Mouse (Mus musculus) heart, postnatal 36 days (tissue): ENCODE data around the gene Nuf2. TPM values are rescaled to one million over a fixed set of nuclear protein-coding genes. Genes with fewer than 3 reads are reported as not detected.
"Not testable (repeated sequence)": the region's sequence is repeated elsewhere in the genome, so short reads cannot be mapped to it uniquely, and the experiment has no call there.

Source experiments
- DNase-seq, 2 experiments: peaks; one replicate each; pipeline ENCODE4 v3.0.0; 2021 to 2022
- intact Hi-C: fragments of 180-260 bp; cut with DNase I; formaldehyde crosslinking; loops from one replicate; pipeline ENCODE4 v1.15.1; 2025
- total RNA-seq, 2 experiments: library from RNA; stranded (reverse); gene quantifications; 2 replicates each; pipeline ENCODE4 v1.2.3; 2021

Nuf2 gene
- total RNA-seq, result under 1 TPM; 0.78 to 0.87 TPM

GRCm38 (mm10) chr1:169530876-169531701 lies at the start of gene Nuf2:
TSS of gene Nuf2 (minus strand) at chr1:169531464.
- peak; percentile 99 for DNase-seq
- intact Hi-C loops, result loop anchor here (5.0 kb wide), 3 partner anchors 126 to 1336 kb away; partner anchors contain the start of genes Atf6 and Rgs5

- intact Hi-C loops, result no loop called here
- no peak for DNase-seq
These were observed 48.3 kb upstream of the Nuf2 start for GRCm38 (mm10) chr1:169579572-169579971.

- intact Hi-C loops, result no loop called here
- DNase-seq, result no peak
These were observed 42.9 kb upstream of the Nuf2 start for GRCm38 (mm10) chr1:169574136-169574535.

GRCm38 (mm10) chr1:169555621-169556020 lies 24.4 kb upstream of the Nuf2 start:
- intact Hi-C loops, result no loop called here
- no peak for DNase-seq

GRCm38 (mm10) chr1:169555019-169555418 lies 23.8 kb upstream of the Nuf2 start:
- intact Hi-C loops, result no loop called here
- DNase-seq, result no peak

GRCm38 (mm10) chr1:169553446-169553845 lies 22.2 kb upstream of the Nuf2 start:
- DNase-seq, result peak in 1 of 2 experiments; percentile 5
- intact Hi-C loops, result no loop called here

- DNase-seq, result no peak
- intact Hi-C loops, result no loop called here
These were observed 9.2 kb upstream of the Nuf2 start for GRCm38 (mm10) chr1:169540415-169540814.

GRCm38 (mm10) chr1:169531702-169532535 lies 655 bp upstream of the Nuf2 start:
- intact Hi-C loops, result loop anchor here (1.0 to 5.0 kb wide), 5 partner anchors 125 to 1335 kb away; partner anchors contain the start of genes Atf6 and Rgs5
- peak; percentile 56 to 70 for DNase-seq

GRCm38 (mm10) chr1:169529996-169530518 lies 1.2 kb downstream of the Nuf2 start:
- DNase-seq, result no peak

GRCm38 (mm10) chr1:169526006-169526680 lies 5.1 kb downstream of the Nuf2 start:
- intact Hi-C loops, result loop anchor here (5.0 kb wide), 1 partner anchor 611 kb away; no protein-coding TSS in a partner anchor
- no peak for DNase-seq

More at GRCm38 (mm10) chr1:169529996-169530518, 1.2 kb downstream of the Nuf2 start:
- intact Hi-C loops, result loop anchor here (5.0 kb wide), 4 partner anchors 127 to 1337 kb away; partner anchors contain the start of genes Atf6 and Rgs5

GRCm38 (mm10) chr1:169519337-169519736 lies 11.9 kb downstream of the Nuf2 start:
- intact Hi-C loops, result no loop called here
- DNase-seq, result no peak

- DNase-seq, intact Hi-C loops: not testable (repeated sequence)
These were observed 13.3 kb downstream of the Nuf2 start for GRCm38 (mm10) chr1:169517899-169518517.

- no peak for DNase-seq
- intact Hi-C loops, result no loop called here
These were observed 13.8 kb downstream of the Nuf2 start for GRCm38 (mm10) chr1:169517376-169517892.

GRCm38 (mm10) chr1:169506354-169506753 lies 24.9 kb downstream of the Nuf2 start:
- intact Hi-C loops, result no loop called here
- no peak for DNase-seq

- intact Hi-C loops, result no loop called here
- DNase-seq, result no peak
These were observed 28.4 kb downstream of the Nuf2 start for GRCm38 (mm10) chr1:169502876-169503275.

- DNase-seq, result peak in 1 of 2 experiments; percentile 15
- intact Hi-C loops, result no loop called here
These were observed 35.6 kb downstream of the Nuf2 start for GRCm38 (mm10) chr1:169495621-169496020.

- intact Hi-C loops, result no loop called here
- no peak for DNase-seq
These were observed 39.7 kb downstream of the Nuf2 start for GRCm38 (mm10) chr1:169491561-169491960.

GRCm38 (mm10) chr1:169485408-169485885 lies 45.8 kb downstream of the Nuf2 start:
- DNase-seq, result no peak
- intact Hi-C loops, result no loop called here

GRCm38 (mm10) chr1:169484565-169484964 lies 46.7 kb downstream of the Nuf2 start:
- no peak for DNase-seq
- intact Hi-C loops, result no loop called here
